Mouse (Mus musculus): ENCODE measurements around the gene 4930438A08Rik. TPM values are rescaled to one million over a fixed set of nuclear protein-coding genes. Genes with fewer than 3 reads are reported as not detected.

Gene 4930438A08Rik
- not detected in 2 replicates for polyA plus RNA-seq (2012)

- TF ChIP-seq GATA1 (IDR thresholded peaks at IDR 0.05; ENCODE audit: low read length) = no peak
Observed at GRCm38 (mm10) chr11:58274572-58274971, at the start of gene 4930438A08Rik. TSS of gene 4930438A08Rik (plus strand) at chr11:58274799.

GRCm38 (mm10) chr11:58225655-58226054 lies 48.9 kb upstream of the 4930438A08Rik start:
- TF ChIP-seq GATA1 (IDR thresholded peaks at IDR 0.05; ENCODE audit: low read length) = no peak

- no peak for TF ChIP-seq GATA1 (IDR thresholded peaks at IDR 0.05; ENCODE audit: low read length)
Observed at GRCm38 (mm10) chr11:58226425-58226824, 48.2 kb upstream of the 4930438A08Rik start.

GRCm38 (mm10) chr11:58230396-58230910 lies 44.1 kb upstream of the 4930438A08Rik start:
- TF ChIP-seq GATA1 (IDR thresholded peaks at IDR 0.05; ENCODE audit: low read length) = no peak

- no peak for TF ChIP-seq GATA1 (IDR thresholded peaks at IDR 0.05; ENCODE audit: low read length)
Observed at GRCm38 (mm10) chr11:58231156-58231555, 43.4 kb upstream of the 4930438A08Rik start.

GRCm38 (mm10) chr11:58235152-58235551 lies 39.4 kb upstream of the 4930438A08Rik start:
- no peak for TF ChIP-seq GATA1 (IDR thresholded peaks at IDR 0.05; ENCODE audit: low read length)

GRCm38 (mm10) chr11:58238840-58239791 lies 35.5 kb upstream of the 4930438A08Rik start:
- no peak for TF ChIP-seq GATA1 (IDR thresholded peaks at IDR 0.05; ENCODE audit: low read length)

GRCm38 (mm10) chr11:58247294-58247693 lies 27.3 kb upstream of the 4930438A08Rik start:
- no peak for TF ChIP-seq GATA1 (IDR thresholded peaks at IDR 0.05; ENCODE audit: low read length)

- TF ChIP-seq GATA1 (IDR thresholded peaks at IDR 0.05; ENCODE audit: low read length) = no peak
Observed at GRCm38 (mm10) chr11:58249203-58249981, 25.2 kb upstream of the 4930438A08Rik start.

GRCm38 (mm10) chr11:58250550-58250949 lies 24.0 kb upstream of the 4930438A08Rik start:
- TF ChIP-seq GATA1 (IDR thresholded peaks at IDR 0.05; ENCODE audit: low read length) = no peak

- no peak for TF ChIP-seq GATA1 (IDR thresholded peaks at IDR 0.05; ENCODE audit: low read length)
Observed at GRCm38 (mm10) chr11:58254411-58254810, 20.2 kb upstream of the 4930438A08Rik start.

- TF ChIP-seq GATA1 (IDR thresholded peaks at IDR 0.05; ENCODE audit: low read length) = no peak
Observed at GRCm38 (mm10) chr11:58257816-58258215, 16.8 kb upstream of the 4930438A08Rik start.

GRCm38 (mm10) chr11:58260156-58260555 lies 14.4 kb upstream of the 4930438A08Rik start:
- no peak for TF ChIP-seq GATA1 (IDR thresholded peaks at IDR 0.05; ENCODE audit: low read length)

GRCm38 (mm10) chr11:58261826-58262225 lies 12.8 kb upstream of the 4930438A08Rik start:
- no peak for TF ChIP-seq GATA1 (IDR thresholded peaks at IDR 0.05; ENCODE audit: low read length)

- no peak for TF ChIP-seq GATA1 (IDR thresholded peaks at IDR 0.05; ENCODE audit: low read length)
Observed at GRCm38 (mm10) chr11:58262336-58262735, 12.3 kb upstream of the 4930438A08Rik start.

- no peak for TF ChIP-seq GATA1 (IDR thresholded peaks at IDR 0.05; ENCODE audit: low read length)
Observed at GRCm38 (mm10) chr11:58263516-58263915, 11.1 kb upstream of the 4930438A08Rik start.

All from G1E-ER4 (cell line).